Mouse (Mus musculus): ENCODE results near the gene Olfr553.
"Not testable (repeated sequence)": the region's sequence is repeated elsewhere in the genome, so short reads cannot be mapped to it uniquely, and the experiment has no call there.

The Olfr553 gene

GRCm38 (mm10) chr7:102618118-102618517 lies at the start of gene Olfr553:
Olfr553 (minus strand) TSS chr7:102618218.
- no peak for DNase-seq (ENCODE audit: low read depth, low spot score)

GRCm38 (mm10) chr7:102665378-102665777 lies 47.4 kb upstream of the Olfr553 start:
- no peak for DNase-seq (ENCODE audit: low read depth, low spot score)

GRCm38 (mm10) chr7:102664599-102664998 lies 46.6 kb upstream of the Olfr553 start, which contains the start of gene Olfr556:
Olfr556 (plus strand) TSS chr7:102664899.
- DNase-seq (ENCODE audit: low read depth, low spot score), result no peak

- DNase-seq (ENCODE audit: low read depth, low spot score), result no peak
Observed at GRCm38 (mm10) chr7:102658523-102658922, 40.5 kb upstream of the Olfr553 start, which contains the start of gene Olfr555. Olfr555 (plus strand) TSS chr7:102658823.

- not testable (repeated sequence) for DNase-seq (ENCODE audit: low read depth, low spot score)
Observed at GRCm38 (mm10) chr7:102644945-102645344, 26.9 kb upstream of the Olfr553 start.

- DNase-seq (ENCODE audit: low read depth, low spot score), result no peak
Observed at GRCm38 (mm10) chr7:102638132-102638531, 20.1 kb upstream of the Olfr553 start, which contains the start of gene Olfr554. Olfr554 (plus strand) TSS chr7:102638432.

GRCm38 (mm10) chr7:102636665-102637064 lies 18.6 kb upstream of the Olfr553 start:
- DNase-seq (ENCODE audit: low read depth, low spot score), result no peak

GRCm38 (mm10) chr7:102620368-102620767 lies 2.4 kb upstream of the Olfr553 start:
- not testable (repeated sequence) for DNase-seq (ENCODE audit: low read depth, low spot score)

- DNase-seq (ENCODE audit: low read depth, low spot score), result no peak
Observed at GRCm38 (mm10) chr7:102619608-102620007, 1.6 kb upstream of the Olfr553 start.

GRCm38 (mm10) chr7:102597378-102598031 lies 20.5 kb downstream of the Olfr553 start, which contains the start of gene Olfr552:
Olfr552 (plus strand) TSS chr7:102597770.
- DNase-seq (ENCODE audit: low read depth, low spot score), result no peak

GRCm38 (mm10) chr7:102591786-102592185 lies 26.2 kb downstream of the Olfr553 start, which contains the start of gene Olfr551:
Olfr551 (minus strand) TSS chr7:102591886.
- DNase-seq (ENCODE audit: low read depth, low spot score), result no peak

- no peak for DNase-seq (ENCODE audit: low read depth, low spot score)
Observed at GRCm38 (mm10) chr7:102575998-102576397, 42.0 kb downstream of the Olfr553 start.

GRCm38 (mm10) chr7:102573174-102573830 lies 44.7 kb downstream of the Olfr553 start:
- DNase-seq (ENCODE audit: low read depth, low spot score), result peak; percentile 16

- DNase-seq (ENCODE audit: low read depth, low spot score), result no peak
Observed at GRCm38 (mm10) chr7:102571142-102571541, 46.9 kb downstream of the Olfr553 start, which contains the start of gene Olfr550. Olfr550 (plus strand) TSS chr7:102571442.

- DNase-seq (ENCODE audit: low read depth, low spot score), result no peak
Observed at GRCm38 (mm10) chr7:102566219-102566618, 51.8 kb downstream of the Olfr553 start.

GRCm38 (mm10) chr7:102564999-102565997 lies 52.7 kb downstream of the Olfr553 start, which contains the start of gene Trim21:
Trim21 (minus strand) TSS chr7:102565486.
- peak; percentile 3 for DNase-seq (ENCODE audit: low read depth, low spot score)
